Mouse (Mus musculus) embryonic fibroblast, embryonic 13.5 days (primary cell): Measurements from ENCODE around the gene Ak4. TPM values are rescaled to one million over a fixed set of nuclear protein-coding genes. Genes with fewer than 3 reads are reported as not detected.

Experiments used
- H3K27ac ChIP-seq: 2 replicates; pipeline ENCODE4 v1.5.1; 2012; ENCODE audit warnings: low read length, control low read depth, inconsistent platforms; ENCODE audit not compliant: insufficient read depth
- H3K4me1 ChIP-seq: 2 replicates; pipeline ENCODE4 v1.6.1; 2011; ENCODE audit warnings: low read length; ENCODE audit not compliant: control insufficient read depth, insufficient read depth
- H3K4me3 ChIP-seq: 2 replicates; pipeline ENCODE4 v1.5.1; 2011; ENCODE audit warnings: mild to moderate bottlenecking, control low read depth, low read length; ENCODE audit not compliant: insufficient read depth
- CTCF ChIP-seq: IDR thresholded peaks from 2 replicates; pipeline ENCODE4 v1.5.1; 2011; ENCODE audit warnings: mild to moderate bottlenecking, control low read depth, low read length, moderate library complexity, borderline replicate concordance; ENCODE audit not compliant: insufficient read depth
- POLR2A ChIP-seq: IDR thresholded peaks from 2 replicates; pipeline ENCODE4 v1.6.1; 2011; ENCODE audit warnings: low read depth, mild to moderate bottlenecking, control low read depth, low read length, moderate library complexity
- polyA plus RNA-seq: library from polyadenylated mRNA; stranded (reverse); fragments of >200 nt; gene quantifications from 2 replicates; pipeline ENCODE4 v1.2.4, GENCODE M21; 2011; ENCODE audit warnings: low read depth; ENCODE audit not compliant: missing spikeins, insufficient read length

Gene Ak4
- polyA plus RNA-seq, 1 experiment = 9.1 TPM

DNA sequence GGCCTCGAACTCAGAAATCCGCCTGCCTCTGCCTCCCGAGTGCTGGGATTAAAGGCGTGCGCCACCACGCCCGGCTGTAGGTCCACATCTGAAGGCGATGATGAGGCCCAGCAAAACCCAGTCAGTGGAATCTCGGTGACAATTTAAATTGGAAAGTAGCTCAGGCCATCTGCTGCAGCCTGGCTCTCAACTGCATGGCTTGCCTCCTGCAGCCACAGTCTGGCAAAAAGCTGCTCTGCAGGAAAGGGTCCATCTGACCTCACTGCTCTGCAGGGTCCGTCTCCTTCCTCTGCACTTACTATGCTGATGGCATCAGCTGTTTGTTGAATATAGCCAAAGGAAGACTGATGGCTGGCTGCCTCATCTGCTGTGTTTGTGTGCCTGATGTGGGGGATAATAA, 3.9 kb downstream of the Ak4 start:
- Histone ChIP-seq H3K4me1 (no peaks in the 10 kb centered on the region), H3K27ac (no peak overlapping the region), H3K4me3 (no peak overlapping the region)
- TF ChIP-seq POLR2A (no peak), CTCF (no peak)

DNA sequence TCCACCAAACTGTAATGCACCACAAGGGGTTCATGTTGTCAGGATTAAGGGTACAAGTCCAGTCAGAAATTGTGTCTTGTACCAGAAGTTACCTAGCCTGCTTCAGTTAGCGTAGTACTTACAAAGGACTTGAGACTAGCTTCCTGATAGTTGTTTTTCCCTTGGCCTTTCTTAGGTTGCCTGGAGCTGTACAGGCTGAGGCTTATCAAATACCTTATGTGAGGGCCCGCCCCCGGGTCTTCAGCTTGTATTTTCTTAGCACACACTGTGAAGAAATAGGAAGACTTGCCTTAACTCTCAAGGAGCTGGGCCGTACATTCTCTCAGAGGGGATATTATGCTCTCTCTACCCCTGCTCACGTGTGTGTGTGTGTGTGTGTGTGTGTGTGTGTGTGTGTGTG, 4.5 kb downstream of the Ak4 start:
- H3K27ac ChIP-seq = no peak overlapping the region
- TF ChIP-seq CTCF (no peak), POLR2A (no peak)
- no peaks in the 10 kb centered on the region for H3K4me1 ChIP-seq
- H3K4me3 ChIP-seq = no peak overlapping the region

DNA sequence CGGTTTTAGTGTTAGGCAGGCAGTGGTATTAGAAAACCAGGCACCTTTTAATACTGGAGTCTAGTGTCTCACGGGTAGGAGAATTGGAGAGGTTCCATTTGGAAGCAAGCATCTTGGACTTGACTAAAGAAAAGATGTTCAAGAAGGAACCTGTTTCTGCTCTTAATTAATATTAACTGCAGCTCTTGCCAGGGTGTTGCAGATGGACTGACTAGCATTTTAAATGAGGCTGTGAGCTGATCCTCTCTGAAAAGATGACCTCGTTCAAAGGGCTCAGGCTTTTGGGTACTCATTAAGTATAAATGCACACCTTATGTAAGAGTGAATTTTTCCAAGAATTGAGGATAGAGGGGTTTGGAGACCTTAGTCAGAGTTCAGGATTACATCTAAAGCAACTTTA, 5.4 kb downstream of the Ak4 start:
- TF ChIP-seq CTCF (no peak), POLR2A (no peak)
- no peaks in the 10 kb centered on the region for H3K4me1 ChIP-seq
- no peak overlapping the region; the same call in 1 of the 2 replicates for H3K27ac ChIP-seq
- H3K4me3 ChIP-seq = no peak overlapping the region

DNA sequence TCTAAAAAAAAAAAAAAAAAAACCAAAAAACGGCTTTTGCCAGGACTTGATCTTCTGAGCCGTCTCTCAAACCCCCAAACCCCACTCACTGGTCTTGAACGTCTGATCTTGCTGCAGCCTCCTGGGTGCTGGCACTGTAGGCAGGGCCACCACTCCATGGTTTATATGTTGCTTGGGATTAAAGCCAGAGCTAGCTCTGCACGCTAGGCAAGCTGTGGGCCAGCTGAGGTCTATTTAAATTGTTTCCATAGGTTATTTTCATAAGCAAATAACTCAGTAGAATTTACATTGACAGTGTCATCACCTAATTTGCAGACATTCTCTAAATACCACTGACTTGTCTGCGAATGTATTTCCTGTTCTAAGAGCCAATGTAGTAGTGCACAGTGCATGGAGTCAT, 6.0 kb downstream of the Ak4 start:
- Histone ChIP-seq H3K27ac (no peak overlapping the region), H3K4me3 (no peak overlapping the region), H3K4me1 (no peaks in the 10 kb centered on the region)
- no peak for TF ChIP-seq CTCF
- TF ChIP-seq POLR2A = no peak

DNA sequence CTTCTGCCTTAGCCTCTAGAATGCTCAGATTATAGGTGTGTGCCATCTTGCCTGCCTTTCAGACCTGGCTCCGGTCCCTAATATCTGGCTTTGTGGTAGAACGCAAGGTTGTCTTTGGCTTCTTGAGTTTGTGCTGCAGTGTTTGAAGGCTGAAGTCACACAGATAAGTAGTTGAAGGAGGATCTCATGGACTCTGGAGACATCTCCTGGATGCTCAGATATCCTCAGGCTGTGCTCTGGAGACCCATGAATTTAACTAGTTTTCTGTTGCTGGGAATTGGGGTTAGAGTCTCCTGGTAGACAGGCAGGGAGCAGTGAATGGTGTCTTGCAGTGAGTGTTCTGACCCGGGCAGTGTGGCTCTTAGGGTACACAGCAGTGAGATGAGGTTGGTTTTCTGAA, 6.6 kb downstream of the Ak4 start:
- no peak overlapping the region for H3K4me3 ChIP-seq
- H3K4me1 ChIP-seq = no peaks in the 10 kb centered on the region
- TF ChIP-seq POLR2A (no peak), CTCF (no peak)
- H3K27ac ChIP-seq = no peak overlapping the region

DNA sequence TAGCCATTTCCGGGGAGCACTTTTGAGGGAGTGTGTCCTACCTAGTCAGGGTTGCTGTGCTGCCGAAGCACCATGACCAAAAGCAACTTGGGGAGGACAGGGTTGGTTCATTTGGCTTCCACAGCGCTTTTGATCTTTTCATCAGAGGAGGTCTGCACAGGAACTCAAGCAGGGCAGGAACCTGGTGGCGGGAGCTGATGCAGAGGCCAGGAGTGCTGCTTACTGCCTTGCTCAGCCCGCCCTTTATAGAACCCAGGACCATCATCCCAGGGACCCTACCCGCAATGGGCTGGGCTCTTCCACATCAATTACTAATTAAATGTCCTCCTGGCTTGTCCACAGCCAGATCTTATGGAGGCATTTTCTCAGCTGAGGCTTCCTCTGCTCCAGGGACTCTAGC, 7.5 kb downstream of the Ak4 start:
- no peak for TF ChIP-seq CTCF
- TF ChIP-seq POLR2A = no peak
- no peaks in the 10 kb centered on the region for H3K4me1 ChIP-seq
- H3K27ac ChIP-seq = no peak overlapping the region
- H3K4me3 ChIP-seq = no peak overlapping the region

DNA sequence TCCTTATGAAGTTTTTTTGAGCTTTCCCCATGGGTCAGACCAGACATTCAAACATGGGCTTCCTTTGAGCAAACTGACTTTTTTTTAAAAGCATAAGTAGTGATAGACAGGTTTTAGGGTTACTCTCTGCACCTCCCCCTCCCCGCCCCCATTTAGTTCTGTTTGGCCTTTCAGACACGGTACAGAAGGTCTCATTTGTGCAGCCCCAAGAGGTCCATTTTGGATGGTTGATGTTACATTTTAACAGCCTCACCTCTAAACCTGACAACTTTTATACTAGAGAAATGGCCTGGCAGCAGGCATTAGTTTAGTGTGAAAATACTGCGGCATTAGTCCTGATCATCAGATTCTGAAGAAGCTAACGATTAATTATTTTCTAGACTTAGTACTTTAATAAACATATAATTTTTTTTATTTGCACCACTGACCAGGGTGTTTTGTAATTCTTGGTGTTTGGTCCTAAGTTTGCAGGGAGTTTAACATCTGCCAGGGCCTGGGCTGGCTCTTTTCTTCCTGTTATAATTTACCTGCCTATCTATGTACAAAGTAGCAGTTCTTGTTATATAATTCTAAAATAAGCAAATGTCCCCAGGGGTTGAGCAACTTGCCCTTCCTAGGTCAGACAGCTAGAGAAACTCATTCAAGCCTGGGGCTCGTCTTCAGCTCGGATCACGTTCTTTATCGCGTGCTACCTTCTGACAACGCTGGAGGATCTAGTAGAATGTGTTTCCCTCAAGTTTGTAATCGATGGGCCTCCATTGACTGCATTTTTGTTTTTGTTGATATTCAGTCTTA, 9.0 kb downstream of the Ak4 start:
- Histone ChIP-seq H3K27ac (no peak overlapping the region), H3K4me3 (no peak overlapping the region), H3K4me1 (no peaks in the 10 kb centered on the region)
- TF ChIP-seq CTCF (no peak), POLR2A (no peak)

DNA sequence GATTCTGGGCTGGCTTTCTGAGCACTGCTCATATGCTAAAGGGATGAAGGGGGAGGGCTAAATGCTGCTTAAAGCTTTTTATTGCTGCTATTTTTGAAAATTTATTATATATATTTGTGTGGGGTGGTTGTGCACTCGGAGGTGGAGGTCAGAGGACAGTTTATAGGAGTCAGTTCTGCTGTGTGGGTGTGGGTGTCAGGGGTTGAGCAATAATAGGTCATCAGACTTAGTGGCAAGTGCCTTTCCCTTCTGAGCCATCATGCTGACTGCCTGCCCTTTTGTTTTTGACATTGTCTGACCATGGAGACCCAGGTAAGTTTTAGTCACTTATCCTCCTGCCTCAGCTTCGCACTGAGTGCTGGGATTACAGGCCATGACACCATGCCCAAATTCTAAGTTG, 10.0 kb downstream of the Ak4 start:
- H3K27ac ChIP-seq = no peak overlapping the region
- no peaks in the 10 kb centered on the region for H3K4me1 ChIP-seq
- no peak overlapping the region for H3K4me3 ChIP-seq
- TF ChIP-seq POLR2A (no peak), CTCF (no peak)

DNA sequence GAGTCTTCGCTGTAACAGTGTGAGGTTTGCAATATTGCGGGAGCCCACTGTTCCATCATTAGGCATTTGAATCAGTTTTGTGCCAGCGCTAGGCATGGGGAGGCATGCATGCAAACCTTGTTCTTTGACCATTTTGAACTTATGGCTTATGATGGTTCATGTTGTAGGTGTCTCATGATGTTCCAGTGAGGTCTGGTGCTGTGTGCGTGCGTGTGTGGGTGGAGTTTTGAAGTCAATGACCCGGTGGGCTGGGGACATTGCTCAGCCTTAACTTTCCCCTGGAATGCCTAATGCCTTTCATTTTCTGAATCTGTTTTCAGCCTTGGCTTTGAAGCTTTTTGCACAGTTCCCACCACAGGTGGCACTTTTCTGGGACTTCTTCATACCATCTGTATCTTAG, 10.9 kb downstream of the Ak4 start:
- TF ChIP-seq CTCF = no peak
- no peak for TF ChIP-seq POLR2A
- no peak overlapping the region for H3K4me3 ChIP-seq
- no peak overlapping the region for H3K27ac ChIP-seq
- no peaks in the 10 kb centered on the region for H3K4me1 ChIP-seq

DNA sequence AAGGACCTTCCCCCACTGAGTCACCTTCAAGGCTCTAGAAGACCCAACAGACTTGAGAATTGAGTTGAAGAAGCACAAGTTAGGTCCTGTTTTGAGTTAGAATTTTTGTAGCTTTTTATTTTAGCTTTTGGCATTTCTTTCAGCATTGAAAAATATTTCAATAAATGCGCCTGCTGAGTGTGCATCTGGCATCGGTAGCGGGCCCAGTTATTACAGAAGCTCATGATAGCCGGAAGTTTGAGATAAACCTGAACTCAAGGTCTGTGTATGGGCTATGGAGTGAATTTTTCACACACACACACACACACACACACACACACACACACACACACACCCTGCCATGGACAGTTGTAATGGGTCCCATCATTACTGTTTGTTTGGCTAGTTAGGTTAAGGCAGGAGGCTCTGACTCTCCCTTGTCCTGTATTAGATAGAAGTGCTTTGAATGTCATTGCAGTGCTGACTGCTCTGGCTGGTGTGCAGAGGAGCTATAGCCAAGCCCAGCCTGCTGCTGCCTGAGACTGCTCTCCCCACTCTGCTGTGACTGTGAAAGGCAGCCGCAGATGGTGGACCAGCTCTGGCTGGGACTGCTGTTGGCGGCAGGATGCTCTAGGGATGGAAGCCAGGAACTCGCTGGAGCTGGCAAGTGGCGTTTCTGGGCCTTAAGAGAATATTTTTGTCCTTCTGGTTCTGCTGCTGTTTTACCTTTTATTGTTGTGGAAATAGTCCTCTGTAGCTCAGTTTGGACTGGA, 17.9 kb downstream of the Ak4 start:
- Histone ChIP-seq H3K4me3 (no peak overlapping the region), H3K27ac (no peak overlapping the region), H3K4me1 (peaks cover 8% of the 10 kb centered on the region; the same call in 1 of the 2 replicates)
- TF ChIP-seq CTCF (no peak), POLR2A (no peak)
